Mouse (Mus musculus): Measurements from ENCODE around the gene Zfp513.

The Zfp513 gene

GRCm38 (mm10) chr5:31162462-31162861 lies 39.6 kb downstream of the Zfp513 start:
- no peak for DNase-seq

GRCm38 (mm10) chr5:31154152-31154553 lies 48.0 kb downstream of the Zfp513 start, which contains the start of gene Mpv17:
Gene Mpv17, minus strand, starts transcription at chr5:31154251.
- peak; percentile 76 for DNase-seq

- DNase-seq, result no peak
Observed at GRCm38 (mm10) chr5:31153516-31154151, 48.5 kb downstream of the Zfp513 start.

GRCm38 (mm10) chr5:31151746-31152145 lies 50.4 kb downstream of the Zfp513 start:
- DNase-seq, result no peak

- no peak for DNase-seq
Observed at GRCm38 (mm10) chr5:31149781-31150180, 52.3 kb downstream of the Zfp513 start.

All from right cerebral cortex, postnatal 4 days (tissue).